Mouse (Mus musculus): ENCODE measurements around the gene Ctsa. TPM values are rescaled to one million over a fixed set of nuclear protein-coding genes. Genes with fewer than 3 reads are reported as not detected.

The Ctsa gene
- total RNA-seq, 2 experiments from 2014 or later = 90.9 to 108 TPM

DNA sequence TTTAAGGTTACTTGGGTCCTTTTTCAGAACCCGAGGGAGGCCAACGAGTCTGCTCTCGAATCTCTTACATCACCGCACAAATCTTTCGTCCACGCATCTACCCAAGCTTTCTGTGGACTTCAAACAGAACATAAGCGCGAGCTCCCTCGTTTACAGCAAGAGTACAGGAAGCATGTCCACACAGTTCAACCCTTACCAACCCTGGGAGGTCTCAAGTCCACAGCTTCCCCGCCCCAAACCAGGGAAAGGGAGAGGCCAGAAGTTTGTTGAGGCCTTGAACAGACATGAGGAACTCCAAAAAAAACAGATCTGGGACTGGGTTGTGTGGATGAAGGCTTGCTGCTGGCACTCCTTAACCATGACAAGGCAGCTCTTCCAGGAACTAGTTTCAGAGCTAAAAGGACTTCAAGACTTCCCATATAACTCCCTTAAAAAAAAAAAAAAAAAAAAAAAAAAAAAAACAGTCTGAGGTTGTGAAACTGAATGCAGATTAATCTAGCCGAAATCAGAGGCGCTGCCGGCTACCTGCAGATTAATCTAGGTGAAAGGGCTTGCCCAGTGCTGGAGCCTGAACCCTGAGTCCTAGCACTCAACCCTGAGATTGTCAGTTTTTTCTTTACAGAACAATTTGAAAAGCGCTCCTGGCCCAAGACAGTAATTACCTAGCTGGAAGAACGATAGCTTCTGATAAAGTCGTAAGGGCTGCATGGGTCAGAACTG, 29.3 kb upstream of the Ctsa start:
- intact Hi-C loops (cut with DNase I) = loop anchor here (5.0 kb wide), 1 partner anchor 211 kb away; the partner anchor contains the start of gene Eppin
- DNase-seq (ENCODE audit: low spot score) = no peak

DNA sequence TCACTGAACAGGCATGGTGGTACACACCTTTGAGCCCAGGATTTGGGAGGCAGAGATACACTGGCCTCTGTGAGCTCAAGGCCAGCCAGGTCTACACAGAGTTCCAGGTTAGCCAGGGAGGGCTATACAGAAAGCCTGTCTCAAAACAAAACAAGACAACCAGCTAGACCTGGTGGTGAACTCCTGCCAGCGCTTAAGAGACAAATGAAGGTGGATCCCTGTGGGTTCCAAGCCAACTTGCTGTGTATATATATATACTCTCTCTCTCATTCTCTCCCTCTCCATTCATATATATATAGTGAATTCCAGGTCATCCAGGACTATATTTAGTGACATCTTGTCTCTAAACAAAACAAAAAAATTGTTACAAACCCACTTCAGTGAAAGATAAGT, 28.8 kb upstream of the Ctsa start:
- intact Hi-C loops (cut with DNase I) = loop anchor here (5.0 kb wide), 1 partner anchor 212 kb away; the partner anchor contains the start of gene Eppin
- DNase-seq (ENCODE audit: low spot score) = no peak

DNA sequence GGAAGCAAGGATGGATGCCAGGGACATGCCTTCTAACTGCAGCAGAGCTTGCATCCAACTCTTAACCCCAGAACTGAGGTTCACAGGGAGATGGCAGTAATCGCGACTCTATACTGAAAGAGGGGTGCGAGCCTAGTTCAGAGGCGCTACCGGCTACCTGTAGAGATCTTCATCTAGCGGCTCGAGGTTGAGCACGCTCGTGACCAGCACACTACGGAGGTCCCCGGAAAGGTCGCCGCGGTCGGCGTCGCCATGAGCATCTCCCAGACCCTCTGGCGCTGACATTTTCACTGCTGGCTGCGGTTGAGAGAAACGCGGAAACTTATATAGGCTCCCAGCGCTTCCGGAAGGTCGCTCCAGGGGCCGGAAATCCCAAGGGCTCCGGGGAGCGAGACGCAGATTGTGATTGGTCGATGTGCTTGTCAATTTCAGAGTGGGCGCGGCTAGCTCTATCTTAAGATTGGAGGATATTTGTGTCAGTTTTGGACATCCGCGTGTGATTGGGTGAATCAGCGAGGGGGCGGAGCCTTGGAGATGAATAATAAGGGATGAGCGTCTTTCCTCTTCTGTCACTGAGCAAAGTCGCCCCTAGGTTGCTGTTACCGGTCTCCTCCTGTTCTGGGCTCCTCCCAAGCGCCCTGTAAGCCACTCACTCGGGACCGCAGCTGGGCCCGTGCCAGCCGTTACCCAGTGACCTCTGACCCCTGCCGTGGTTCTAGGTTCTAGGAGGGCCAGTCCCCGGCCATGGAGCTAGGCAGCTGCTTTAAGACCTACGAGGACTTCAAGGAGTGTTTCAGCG, 27.9 kb upstream of the Ctsa start, which contains the start of the genes Acot8 and Zswim3:
TSS of gene Acot8 (minus strand) at position 350 of the 799 bp plus-strand sequence.
TSS of gene Zswim3 (plus strand) at position 566 of the 799 bp plus-strand sequence.
- DNase-seq (ENCODE audit: low spot score) = peak; percentile 96
- intact Hi-C loops (cut with DNase I) = loop anchor here (5.0 kb wide), 1 partner anchor 212 kb away; the partner anchor contains the start of gene Eppin

DNA sequence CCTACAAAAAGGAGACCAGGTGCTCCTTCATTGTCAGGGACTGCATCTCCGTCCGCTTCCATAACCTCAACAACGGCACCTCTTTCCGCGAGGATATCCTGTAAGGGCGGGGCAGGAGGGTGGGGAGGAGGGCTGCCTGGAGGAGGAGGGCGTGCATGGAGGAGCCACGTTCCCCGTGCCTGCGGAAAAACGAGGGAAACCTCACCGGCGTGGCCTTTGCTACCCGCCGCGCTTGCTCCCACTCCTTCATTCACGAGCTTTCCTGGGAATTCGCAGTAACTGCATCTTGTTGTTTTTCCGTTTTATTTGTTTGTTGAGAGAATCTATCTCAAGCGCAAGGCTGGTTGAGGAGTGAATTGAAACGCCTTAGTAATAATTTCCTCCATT, 27.3 kb upstream of the Ctsa start:
- DNase-seq (ENCODE audit: low spot score) = no peak
- intact Hi-C loops (cut with DNase I) = no loop called here

DNA sequence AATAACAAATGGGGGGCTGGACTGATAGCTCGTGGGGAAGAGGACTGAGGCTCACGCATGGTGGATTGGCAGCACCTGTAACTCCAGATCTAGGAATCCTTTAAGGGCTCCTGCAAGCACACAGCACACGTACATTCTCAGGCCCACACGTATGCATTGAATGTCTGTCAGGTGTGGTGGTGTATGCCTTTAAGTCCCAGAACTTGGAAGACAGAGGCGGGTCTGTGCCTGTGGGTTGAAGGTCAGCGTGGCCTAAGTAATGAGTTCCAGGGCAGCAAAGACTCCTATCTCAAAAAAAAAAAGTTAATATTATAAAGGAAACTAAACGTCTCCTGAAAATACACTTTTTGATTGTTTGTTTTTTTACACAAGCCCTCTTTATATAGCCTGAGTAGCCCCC, 26.1 kb upstream of the Ctsa start:
- intact Hi-C loops (cut with DNase I) = no loop called here
- no peak for DNase-seq (ENCODE audit: low spot score)

DNA sequence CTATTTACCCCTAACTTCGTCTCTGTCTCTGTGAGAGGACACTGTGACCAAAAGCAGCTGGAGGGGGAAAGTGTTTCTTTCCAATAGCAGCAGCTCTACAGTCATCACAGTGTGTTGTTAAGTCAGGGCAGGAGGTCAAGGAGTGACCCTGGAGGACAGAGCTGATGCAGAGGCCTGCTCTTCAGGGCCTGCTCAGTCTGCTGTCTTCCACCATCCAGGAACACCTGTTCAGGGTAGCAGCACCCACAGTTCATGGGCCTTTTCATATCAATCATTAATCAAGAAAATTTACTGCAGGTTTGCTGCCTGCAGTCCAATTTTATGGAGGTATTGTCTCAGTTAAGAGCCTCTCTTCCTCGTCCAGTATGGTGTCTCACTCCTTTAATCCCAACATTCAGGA, 19.1 kb upstream of the Ctsa start:
- intact Hi-C loops (cut with DNase I) = no loop called here
- DNase-seq (ENCODE audit: low spot score) = no peak

DNA sequence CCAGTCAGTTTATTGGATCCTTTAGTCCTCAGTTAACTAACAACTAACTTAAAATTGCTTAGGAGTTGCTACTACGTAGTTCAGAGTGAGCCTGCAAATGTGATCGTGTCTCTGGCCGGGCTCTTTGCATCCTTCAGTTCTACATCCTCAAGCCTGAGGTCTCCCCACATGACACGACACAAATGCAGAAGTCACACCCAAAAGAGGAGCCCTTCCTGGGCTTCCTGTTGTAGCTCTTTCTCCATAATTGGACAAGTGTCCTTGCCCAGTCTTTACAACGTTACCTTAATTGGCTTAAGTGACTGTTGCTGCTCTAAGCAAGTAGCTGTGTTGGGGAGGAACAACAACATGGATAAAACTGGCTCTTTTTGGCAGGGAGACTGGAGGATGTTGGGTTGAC, 17.3 kb upstream of the Ctsa start:
- no peak for DNase-seq (ENCODE audit: low spot score)
- intact Hi-C loops (cut with DNase I) = no loop called here

DNA sequence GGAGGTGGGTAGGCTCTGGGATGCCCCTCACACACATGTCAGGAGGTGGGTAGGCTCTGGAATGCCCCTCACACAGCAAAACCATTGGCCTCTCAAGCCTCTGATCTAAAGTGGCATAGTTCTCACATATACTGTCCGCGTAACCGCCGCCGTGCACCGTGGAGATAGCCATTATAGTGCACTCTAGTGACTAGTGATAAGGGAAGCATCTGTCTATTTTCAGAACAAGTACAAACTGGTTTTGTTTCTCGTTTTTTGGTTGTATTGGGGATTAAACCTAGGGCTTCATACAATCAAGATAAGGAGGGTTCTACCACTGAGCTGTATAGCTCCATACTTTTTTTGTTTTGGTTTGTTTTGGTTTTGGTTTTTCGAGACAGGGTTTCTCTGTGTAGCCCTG, 16.9 kb upstream of the Ctsa start:
- intact Hi-C loops (cut with DNase I) = no loop called here
- DNase-seq (ENCODE audit: low spot score) = no peak

DNA sequence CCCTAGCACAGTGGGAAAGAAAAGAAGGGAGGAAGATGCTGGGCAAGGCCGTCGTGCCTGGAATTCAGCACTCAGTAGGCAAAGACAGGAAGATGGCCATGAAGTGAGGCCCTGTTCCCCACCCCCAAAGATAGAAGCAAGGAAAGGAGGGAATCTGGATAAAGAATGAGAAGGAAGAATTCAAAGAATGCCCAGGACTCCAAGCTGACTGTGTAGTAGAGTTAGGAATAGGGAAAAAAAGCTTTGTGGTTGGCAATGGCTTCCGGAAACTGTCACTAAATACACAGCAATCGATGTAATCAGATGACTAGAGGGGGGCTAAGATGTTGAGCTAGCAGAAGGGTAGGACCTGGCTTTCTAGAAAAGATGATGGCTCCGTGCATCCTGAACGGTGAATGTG, 15.5 kb upstream of the Ctsa start:
- no peak for DNase-seq (ENCODE audit: low spot score)
- intact Hi-C loops (cut with DNase I) = no loop called here

DNA sequence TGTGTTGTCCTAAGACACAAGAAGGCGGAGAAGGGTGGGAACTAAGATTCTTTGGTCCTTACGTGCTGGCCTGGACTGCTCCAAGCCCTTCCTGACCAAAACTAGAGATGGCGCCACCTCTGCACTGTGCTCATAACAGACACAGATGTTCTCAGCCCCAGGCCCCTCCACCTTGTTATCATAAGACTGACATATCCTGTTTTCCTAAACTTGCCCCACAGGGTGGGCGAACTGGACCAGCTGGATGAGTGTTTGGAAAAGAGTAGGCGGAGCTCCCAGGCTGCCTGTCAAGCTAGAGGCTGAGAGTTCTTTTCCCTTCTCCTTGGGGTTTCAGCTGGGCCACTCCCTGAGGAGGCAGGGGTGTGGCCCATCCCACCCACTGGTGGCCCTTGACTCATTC, 15.0 kb upstream of the Ctsa start:
- intact Hi-C loops (cut with DNase I) = no loop called here
- no peak for DNase-seq (ENCODE audit: low spot score)

DNA sequence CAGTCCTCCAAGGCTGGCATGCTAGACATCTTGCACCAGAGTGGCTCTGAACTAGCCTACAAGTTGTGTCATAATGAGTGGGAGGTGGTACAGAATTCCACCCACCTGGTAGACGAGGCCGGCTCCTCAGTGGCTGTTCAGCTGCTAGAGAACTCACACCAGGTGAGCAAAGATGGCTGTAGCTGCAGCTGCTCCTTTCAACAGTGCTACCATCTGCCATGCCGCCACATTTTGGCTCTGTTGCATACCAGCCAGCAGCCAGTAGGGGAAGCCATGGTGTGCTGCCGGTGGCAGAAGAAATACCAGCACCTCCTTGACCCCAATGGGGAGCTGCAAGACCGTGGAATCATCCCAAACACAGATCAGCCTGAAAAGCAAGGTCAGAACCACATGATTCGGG, 11.6 kb upstream of the Ctsa start:
- intact Hi-C loops (cut with DNase I) = no loop called here
- no peak for DNase-seq (ENCODE audit: low spot score)

DNA sequence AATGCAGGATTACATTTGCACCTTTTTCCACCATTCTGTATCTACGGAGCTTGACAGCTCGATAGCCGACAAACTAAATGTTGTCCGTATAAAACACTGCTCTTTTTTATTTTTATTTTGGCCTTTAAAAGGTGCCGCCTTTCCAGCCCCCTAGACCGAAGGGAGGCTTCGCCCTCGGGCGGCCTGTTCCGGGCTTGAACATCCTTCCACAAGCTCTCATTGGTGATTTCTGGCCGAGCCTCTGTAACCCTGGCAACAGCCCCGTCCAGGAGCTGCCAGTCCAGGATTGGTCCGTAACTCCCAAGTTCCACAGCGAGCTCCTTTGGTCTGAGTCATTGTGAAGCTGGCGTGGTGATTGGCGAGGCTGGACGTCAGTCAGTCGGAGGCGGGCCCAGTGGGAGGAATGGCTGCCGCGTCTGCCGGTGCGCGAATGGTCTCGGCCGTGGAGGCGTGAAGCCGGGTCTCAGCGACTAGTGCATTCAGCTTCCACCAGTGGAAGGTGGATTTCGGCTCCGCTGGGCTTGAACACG, 10.0 kb upstream of the Ctsa start, which contains the start of gene Zswim1:
TSS of gene Zswim1 (plus strand) at position 51 of the 530 bp plus-strand sequence.
- peak; percentile 99 for DNase-seq (ENCODE audit: low spot score)
- intact Hi-C loops (cut with DNase I) = no loop called here

DNA sequence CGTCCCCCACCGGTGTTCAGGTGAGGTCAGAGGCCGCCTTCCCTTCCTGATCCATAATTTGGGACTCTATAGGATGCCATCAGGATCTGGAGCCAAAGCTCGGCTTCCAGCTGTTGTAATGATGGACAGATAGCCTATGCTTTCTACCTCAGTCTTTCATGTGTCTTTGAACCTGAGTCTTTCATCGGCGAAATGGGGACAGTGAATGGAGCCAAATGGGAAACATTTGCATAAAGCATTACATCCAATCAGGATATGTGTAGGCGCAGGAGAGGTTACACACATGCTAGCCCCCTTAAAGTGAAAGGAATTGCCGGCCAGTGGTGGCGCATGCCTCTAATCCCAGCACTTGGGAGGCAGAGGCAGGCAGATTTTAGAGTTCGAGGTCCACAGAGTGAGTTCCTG, 9.5 kb upstream of the Ctsa start:
- no peak for DNase-seq (ENCODE audit: low spot score)
- intact Hi-C loops (cut with DNase I) = no loop called here

DNA sequence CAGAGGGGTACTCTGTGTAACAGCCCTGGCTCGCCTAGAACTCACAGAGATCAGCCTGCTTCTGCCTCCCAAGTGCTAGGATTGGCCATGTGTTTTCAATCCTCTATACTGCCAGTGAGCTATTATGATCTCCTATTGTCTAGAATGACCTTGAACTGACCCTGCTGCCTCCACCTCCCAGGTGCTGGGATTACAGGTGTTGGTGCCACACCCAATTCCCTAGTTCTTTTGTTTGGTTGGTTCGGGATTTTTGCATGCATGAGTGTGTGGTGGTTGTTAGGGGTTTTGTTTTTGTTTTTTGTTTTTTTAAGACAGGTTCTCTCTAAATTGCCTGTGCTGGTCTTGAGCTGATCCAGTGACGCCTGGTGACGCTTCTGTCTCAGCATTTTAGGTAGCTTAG, 8.7 kb upstream of the Ctsa start:
- intact Hi-C loops (cut with DNase I) = no loop called here
- DNase-seq (ENCODE audit: low spot score) = no peak

DNA sequence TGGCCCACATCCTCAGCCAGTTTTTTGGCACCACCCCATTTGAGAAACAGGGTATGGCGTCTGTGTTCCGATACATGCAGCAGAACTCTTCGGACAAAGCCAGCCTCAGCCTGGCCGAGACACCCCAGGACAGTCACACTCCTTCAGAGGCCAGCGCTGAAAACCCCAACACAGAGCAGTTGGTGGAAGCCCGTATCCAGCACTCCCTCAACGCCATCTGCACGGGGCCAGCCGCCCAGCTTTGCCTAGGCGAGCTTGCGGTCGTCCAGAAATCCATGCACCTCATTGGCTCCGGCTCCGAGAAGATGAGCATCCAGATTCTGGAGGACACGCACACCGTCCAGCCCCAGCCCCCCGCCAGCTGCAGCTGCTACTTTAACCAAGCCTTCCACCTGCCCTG, 7.2 kb upstream of the Ctsa start:
- intact Hi-C loops (cut with DNase I) = no loop called here
- no peak for DNase-seq (ENCODE audit: low spot score)

DNA sequence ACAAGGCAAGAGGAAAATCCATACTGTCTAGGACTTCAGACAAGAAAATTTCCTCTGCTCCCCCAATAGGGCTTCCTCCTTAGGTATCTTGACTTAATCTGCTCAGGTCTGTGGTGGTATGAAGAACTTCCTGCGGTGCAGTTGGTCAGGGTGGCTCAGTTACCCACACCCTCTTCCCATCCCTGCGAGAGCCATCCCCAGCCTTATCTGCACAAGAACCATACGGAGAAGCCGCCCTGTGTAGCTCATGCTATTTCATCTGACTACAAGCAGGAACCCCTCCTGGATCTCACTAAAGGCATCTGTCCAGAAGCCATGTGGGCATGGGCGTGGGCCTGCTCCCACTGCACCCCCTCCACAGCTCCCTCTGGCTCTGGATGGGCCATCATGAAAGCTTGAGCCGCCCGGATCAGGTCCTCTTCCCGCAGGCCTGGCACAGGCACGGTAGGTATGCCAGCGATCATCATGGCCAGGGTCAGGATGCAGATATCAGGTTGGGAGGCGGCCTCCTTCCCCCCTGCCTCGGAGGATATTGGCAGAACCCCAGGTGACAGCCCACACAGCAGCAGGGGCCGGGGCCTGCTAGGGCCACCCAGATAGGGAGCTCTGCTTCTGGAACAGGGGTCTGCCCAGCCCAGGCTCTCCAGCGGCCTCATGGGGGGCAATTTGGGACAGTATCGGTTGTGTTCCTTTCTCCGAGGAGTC, 5.4 kb upstream of the Ctsa start:
- intact Hi-C loops (cut with DNase I) = no loop called here
- DNase-seq (ENCODE audit: low spot score) = no peak

DNA sequence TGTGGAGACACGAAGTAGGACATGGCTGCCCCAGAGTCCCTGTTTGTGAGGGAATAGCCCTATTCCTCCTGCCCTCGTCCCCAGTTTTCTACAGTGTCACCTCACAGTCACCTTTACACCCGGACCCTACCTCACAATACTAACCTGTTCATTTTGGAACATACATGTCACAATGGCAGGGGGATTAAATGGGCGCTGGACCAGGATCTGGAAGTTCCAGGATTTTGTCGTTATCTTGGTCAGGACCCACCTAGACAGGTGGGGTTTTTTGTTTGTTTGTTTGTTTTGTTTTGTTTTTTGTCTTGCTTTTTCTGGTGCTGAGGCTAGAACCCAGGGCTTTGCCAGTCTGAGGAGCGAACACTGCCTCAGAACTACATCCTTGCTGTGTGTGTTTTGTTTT, 4.2 kb upstream of the Ctsa start, which contains the start of gene Spata25:
TSS of gene Spata25 (minus strand) at position 101 of the 400 bp plus-strand sequence.
- intact Hi-C loops (cut with DNase I) = no loop called here

DNA sequence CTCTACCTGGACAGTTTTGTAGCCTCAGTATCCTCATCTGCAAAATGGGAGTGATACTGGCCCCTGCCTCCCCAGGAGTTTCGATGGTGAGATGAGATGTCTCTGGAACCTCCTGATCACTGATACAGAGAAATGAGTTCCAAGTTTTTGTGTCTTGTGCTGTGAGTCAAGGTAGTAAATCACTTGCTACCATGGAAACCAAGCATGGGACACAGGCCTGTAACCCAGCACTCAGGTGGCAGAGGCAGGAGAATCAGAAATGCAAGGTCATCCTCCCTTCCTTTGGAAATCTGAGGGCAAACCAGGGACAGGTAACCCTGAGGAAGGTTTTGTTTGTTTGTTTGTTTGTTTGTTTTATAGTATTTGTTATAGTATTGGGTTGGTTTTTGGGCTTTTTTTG, 3.6 kb upstream of the Ctsa start:
- intact Hi-C loops (cut with DNase I) = no loop called here
- DNase-seq (ENCODE audit: low spot score) = no peak

More for the DNA sequence above, 4.2 kb upstream of the Ctsa start, which contains the start of gene Spata25:
- DNase-seq (ENCODE audit: low spot score) = no peak

DNA sequence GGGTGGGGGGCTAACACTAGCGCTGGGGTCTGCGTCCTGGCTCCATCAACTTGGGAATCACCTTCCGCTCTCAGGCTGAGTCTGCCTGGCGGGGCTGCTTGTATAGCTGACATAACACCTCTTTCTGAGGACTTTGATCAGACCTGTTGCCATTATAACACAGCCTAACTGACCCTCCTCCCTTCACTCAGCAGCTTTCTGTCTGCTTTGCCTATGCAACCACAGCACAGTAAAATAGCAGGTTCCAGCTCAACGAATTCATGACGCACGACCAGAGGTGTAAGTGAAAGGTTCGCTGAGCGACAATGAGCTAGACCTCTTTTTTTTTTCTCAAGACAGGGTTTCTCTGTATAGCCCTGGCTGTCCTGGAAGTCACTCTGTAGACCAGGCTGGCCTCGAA, 1.6 kb upstream of the Ctsa start:
- intact Hi-C loops (cut with DNase I) = loop anchor here (5.0 to 10.0 kb wide), 2 partner anchors 61 to 204 kb away; partner anchors contain the start of gene Ncoa5
- DNase-seq (ENCODE audit: low spot score) = no peak
